Mouse (Mus musculus) cerebellum, adult 18-20 months (tissue): ENCODE measurements around the gene Eml5.

Experiments used
- DNase-seq, 2 experiments: peaks; one replicate each; pipeline ENCODE4 v3.0.0; 2021

Gene Eml5

DNA sequence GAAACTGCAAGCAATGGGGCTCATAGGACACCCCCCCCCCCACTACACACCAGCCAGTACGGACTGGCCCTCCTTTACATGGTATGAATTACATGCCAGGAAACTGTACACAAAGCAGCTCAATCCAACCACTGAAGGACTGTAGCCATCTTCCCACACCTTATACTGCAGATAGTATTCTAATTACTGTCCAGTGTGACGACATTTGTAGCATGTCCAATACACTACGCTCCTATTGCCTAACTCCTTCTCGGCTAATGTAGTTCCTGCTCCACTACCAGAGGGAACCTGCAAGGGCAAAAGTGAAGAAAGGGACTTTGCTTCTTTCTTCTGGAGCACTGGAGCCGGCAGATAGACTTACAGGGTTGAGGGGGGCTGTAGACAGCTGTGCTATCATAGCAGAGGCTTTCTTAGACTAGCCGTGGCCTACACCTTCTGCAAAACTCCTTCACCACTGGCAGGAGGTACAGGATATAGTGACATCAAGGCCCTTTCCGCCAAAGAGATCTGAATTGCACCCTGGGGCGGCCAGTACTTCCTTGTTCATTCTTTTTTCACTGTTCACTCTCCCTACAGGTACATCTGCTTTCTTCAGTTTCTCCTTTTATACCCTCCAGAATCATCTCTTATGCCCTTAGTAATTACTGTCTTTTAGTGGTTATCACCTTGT, 68.2 kb downstream of the Eml5 start:
- no peak for DNase-seq

DNA sequence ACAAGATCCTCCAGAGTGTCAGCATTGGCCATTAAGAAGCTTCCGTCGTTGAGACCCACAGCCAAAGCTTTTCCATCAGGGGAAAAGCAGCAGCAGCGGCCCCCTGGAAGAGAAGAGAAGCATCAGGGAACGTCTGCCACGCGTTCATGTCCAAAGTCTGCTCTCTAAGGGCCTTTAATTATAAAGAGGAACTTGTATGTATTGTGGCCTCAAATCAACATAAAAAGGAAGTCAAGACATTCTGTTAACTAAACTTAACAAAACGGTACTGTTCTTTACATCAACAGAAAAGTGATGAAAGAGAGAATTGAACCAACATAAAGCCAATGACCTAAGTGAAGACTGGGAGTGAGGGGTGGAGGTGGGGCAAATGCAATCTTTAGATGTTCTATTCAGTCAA, 70.2 kb downstream of the Eml5 start:
- DNase-seq, result no peak

DNA sequence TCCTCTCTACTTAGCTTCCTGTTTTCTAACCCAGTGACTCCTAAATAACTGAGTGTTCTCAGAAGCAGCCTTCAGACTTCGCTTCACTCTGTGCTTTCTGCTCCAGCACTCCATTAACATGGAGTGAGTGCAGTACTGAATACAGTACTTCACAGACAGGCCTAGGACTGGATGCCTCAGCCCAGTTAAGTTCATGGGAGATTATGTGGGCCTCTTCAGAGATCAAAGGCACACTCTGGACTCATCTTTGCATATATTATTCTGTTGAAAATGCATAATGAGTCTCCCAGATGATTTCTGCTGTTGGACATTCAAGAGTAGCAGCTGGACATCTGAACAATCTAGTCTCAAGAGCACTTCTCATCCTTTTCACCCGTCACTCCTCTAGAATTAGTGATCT, 80.5 kb downstream of the Eml5 start:
- DNase-seq, result no peak

- peak in 1 of 2 experiments; percentile 23 for DNase-seq
Measured at GRCm38 (mm10) chr12:98804078-98804748, 97.1 kb downstream of the Eml5 start.

DNA sequence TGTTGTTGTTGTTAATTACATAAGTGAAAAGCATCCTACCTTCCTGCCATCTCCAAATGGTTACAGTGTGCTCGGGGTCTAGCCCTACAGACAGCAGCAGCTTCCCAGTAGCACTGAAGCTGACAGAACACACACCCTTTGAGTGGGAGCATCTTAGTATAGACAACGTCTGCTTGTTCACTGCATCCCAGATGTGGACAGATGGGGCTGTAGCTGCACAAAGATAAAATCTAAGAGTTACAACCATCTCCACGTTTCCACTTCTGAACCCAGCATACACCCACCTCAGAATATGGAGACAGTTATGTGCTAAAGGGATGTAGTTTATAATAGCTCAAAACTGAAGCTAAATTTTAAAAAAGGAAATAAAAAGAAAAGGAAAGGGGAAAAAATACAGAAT, 99.0 kb downstream of the Eml5 start:
- no peak for DNase-seq

GRCm38 (mm10) chr12:98800334-98800733, 101.0 kb downstream of the Eml5 start:
- no peak for DNase-seq

DNA sequence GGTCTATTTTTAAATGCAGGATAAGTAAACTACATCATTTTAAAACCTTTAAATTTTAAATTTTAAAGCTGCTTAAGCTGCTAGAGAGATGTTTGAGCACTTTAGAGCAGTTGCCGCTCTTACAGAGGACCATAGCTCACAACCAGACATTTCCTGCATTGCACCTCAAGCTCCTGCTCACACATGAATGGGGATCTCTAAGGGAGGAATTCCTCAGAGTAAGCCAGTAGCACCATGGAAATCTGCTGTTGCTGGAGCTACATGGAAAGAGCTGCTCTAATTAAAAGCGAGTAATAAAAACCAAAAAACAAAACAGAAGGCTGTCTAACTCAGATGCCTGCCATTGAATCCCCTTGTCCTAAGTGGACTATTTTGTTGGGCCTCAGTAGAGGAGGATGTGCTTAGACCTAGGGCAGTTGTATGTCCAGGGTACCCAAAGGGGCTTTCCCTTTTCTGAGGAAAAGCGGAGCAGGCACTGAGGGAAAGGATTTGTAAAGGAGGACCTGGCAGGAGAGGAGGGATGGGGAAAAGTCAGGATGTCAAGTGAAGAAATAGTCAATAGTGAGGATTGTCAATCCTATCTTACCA, 105.5 kb downstream of the Eml5 start:
- no peak for DNase-seq

DNA sequence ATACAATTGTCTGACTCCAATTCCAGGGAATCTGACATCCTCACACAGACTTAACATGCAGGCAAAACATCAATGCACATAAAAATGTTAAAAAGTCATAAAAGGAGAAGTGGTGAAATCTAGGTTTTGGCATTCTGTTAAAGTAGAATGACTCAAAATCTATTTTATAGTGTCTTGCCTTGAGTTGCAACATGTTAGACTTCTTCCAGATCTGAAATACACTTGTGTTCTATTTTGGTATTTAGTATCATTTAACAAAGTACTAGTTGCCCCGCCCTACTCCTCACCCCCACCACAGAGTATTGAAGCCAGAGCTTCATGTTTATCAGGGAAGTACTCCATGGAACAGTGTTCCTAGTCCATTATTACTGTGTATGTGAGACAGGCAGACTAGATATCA, 117.0 kb downstream of the Eml5 start:
- DNase-seq, result no peak

DNA sequence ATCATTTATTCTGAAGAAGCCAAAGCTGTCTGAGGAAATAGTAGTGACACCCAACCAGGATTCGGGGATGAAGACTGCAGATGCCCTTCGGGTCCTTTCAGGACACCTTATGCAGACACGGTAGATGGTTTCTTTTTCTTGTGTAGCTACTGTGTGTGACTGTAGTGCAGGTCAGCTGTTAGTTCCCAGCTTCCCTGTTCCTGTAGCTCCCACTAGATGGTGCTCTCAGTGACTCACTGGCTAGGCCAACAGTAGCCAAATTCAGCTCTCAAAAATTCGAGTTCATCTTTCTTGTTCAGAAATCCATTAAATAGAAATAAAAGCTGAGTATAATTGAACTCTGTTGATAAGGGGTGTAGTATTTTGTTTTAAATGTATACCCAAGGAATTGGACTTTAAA, 122.1 kb downstream of the Eml5 start:
- DNase-seq, result peak; percentile 36 to 48

GRCm38 (mm10) chr12:98777509-98777908, 123.8 kb downstream of the Eml5 start:
- DNase-seq, result no peak

DNA sequence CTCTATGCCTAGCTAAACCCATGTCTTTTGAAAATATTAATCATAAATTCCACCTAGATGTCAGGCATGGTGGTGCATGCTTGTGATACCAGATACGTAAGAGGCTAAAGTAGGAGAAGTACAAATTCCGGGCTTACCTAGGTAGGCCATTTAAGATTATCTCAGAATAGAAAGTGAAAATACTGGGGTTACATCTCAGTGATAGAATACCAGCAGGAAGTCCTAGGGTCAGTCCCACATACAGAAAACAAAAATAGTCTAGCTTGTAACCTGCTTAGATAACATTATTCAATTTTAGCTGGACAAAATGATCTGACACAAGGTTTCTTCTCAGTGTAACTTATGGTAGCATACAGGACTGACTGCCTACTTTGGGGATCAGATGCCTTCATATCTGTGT, 135.0 kb downstream of the Eml5 start:
- DNase-seq, result no peak

DNA sequence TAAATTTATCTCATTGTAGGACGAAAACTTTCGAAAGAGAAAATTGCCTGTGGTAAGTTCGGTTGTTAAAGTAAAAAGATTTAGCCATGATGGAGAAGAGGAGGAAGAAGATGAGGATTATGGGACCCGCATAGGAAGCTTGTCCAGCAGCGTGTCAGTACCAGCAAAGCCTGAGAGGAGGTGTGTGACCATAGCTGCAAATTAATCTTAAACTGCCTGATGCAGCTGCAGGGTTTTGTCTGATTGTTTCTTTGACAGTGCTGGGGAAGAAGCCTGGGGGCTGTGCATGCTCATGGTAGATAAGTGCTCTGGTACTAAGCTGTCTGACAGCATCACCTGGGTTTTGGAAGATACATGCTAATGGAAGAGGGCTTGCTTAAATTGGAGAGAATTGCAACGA, 141.6 kb downstream of the Eml5 start:
- DNase-seq, result no peak

- DNase-seq, result no peak
Measured at GRCm38 (mm10) chr12:98757636-98758035, 143.6 kb downstream of the Eml5 start.

- no peak for DNase-seq
Measured at GRCm38 (mm10) chr12:98747380-98747753, 153.9 kb downstream of the Eml5 start.

DNA sequence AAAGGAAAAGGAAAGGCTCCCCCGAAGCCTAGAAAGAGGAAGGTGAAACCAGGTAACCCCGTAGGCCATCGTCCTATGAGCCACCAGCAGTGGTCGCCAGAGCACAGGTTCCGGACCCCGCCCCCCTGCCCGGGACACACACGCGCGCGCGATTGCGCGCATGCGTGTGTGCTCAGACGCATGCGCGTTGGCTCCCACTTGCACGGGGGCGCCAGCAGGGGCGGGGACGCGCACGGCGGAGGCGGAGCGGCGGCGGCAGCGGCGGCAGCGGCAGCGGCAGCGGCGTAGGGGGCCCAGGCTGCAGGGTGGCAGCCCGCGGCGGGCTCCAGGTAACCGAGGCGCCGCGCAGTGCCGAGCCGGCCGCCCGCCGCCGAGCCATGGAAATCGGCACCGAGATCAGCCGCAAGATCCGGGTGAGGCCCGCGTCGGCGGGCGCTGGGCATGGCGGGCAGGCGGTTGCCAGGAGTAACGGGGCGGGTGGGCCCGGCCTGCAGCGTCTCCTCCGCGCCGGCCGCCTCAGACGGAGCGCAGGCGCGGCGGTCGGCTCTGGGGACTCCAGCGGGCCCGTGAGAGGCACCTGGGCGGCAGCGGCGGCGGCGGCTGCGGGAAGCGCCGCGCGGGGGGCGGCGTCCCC, 154.4 kb downstream of the Eml5 start, which contains the start of gene Zc3h14:
Zc3h14 (plus strand) TSS at position 219 of the 634 bp plus-strand sequence.
- peak; percentile 90 to 96 for DNase-seq

DNA sequence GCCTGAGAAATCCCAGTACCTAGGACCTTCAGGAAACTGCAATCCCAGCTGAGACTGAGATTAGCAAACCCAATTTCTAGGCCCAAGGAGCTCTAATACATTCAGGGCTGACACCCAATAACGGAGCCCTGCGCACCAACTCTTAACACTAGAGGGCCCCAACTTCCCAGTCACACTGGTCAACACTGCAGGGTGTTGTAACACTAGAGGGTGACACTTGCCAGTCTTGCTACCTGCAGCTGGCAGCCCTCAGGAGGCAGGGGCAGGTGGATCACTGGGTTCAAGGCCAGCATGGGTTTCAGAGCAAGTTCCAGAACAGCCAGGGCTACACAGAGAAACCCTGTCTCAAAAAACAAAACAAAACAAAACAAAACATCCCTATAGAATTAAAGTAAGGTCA, 155.2 kb downstream of the Eml5 start:
- peak; percentile 33 to 53 for DNase-seq

- DNase-seq, result no peak
Measured at GRCm38 (mm10) chr12:98745626-98746025, 155.7 kb downstream of the Eml5 start.

DNA sequence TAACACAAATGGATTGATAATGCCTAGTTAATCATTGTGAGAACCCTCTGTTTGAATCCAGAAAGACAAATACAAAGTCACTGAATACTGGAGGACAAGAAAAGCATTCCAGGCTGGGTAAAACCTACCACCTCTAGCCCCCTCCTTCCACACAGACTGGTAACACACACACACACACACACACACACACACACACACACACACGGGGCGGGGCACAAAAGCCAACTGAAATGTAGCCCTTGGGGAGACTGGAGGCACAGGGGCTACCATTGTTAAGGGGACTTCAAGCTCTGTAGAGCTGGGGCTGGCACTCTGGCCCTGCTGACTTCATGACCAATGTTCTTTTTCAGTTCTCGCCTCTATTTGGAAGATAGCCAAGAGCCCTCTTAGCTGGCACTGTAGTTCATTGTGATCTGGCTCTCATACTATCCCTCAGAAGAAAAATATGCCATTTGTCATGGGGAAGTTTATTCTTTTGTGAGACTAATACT, 160.2 kb downstream of the Eml5 start:
- no peak for DNase-seq

- no peak for DNase-seq
Measured at GRCm38 (mm10) chr12:98737801-98738350, 163.4 kb downstream of the Eml5 start.

DNA sequence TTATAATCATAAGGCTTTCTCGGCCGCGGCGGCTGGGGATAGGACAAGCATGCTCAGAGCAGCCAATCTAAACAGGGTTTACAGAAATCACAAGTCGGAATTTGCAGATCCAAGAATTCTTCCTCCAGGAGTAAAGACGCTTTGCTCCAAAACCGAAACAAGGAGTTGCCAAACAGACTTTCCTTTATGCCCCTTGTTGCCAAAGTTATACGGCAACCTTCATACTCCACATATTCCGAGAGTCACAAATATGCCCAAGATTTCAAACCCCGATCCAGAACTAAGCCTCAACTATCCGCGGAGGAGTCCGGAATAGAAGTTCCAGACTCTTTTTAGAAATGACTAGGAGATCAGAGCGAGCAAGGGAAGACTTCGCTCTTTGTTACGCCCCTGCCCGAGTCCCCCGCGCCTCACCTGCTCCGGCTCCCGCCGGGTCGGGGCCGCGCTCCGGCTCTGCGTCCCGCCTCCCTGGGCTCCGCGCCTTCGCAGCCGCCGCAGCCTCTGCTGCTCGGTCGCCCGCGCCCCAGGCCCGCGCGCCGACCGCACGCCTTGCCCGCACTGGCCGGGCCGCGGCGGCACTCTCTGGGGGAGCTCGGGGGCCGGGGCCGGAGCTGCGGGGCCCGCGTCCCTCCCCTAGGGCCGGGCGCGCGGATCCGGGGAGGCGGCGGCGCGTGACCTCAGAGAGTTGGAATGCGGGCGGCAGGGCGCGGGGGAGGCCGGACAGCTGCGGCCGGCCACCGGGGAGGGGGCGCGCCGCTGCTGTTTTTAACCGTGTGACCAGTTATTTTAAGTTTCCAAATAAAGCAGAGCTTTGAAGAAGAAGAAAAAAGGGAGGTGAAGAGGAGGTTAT, 164.1 kb downstream of the Eml5 start, which contains the start of gene Ptpn21:
Ptpn21 (minus strand) TSS at position 455 of the 850 bp plus-strand sequence.
- DNase-seq, result peak; percentile 59 to 78
